Mouse (Mus musculus) cerebellum, postnatal 36 days (tissue): ENCODE measurements around the gene Eri3.
A peak's percentile ranks its signal among the peaks of the same experiment; 100 is the strongest.

Experiments
- DNase-seq, 2 experiments: peaks; one replicate each; pipeline ENCODE4 v3.0.0; 2021 to 2022; ENCODE audit warnings: mixed read lengths in 2 of 2

Gene Eri3

GRCm38 (mm10) chr4:117550140-117550851 lies at the start of gene Eri3:
TSS of gene Eri3 (plus strand) at chr4:117550365.
- DNase-seq = peak; percentile 97 to 98

DNA sequence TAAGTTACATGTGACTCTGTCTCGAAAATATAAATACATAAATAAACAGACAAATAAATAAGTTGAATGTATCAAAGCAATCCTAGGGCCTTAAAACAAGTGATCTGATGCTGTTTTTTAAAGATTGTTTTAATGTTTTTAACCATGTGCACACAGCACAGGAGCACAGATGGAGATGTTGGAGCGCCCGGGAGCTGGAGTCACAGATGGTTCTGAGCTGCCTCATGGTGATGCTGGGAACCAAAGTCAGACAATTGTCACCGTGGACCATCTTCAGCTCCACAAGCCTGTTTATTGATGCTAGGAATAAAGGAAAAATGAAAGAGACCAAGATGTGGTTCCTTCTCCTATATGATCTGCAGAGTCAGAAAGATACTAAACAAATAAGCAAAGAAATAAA lies 31.9 kb upstream of the Eri3 start:
- DNase-seq = no peak

GRCm38 (mm10) chr4:117521350-117521749 lies 28.8 kb upstream of the Eri3 start:
- DNase-seq = no peak

DNA sequence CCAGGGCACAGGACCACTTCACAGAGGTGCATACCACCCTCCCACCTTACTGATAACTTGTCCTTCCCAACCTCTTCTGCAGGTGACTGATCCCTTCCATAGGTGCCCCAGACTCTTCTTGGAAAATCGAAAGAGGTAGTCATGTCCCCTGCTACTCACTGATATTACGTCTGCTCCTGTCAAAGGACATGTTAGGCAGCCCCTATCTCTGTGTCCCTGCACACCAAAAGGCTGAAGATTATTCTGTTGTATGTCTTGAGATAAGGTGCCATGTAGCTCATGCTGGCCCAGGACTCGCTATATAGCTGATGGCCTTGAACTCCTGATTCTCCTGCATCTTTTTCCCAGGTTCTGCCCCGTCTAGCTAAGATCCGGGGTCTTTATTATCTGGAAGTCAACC lies 24.2 kb upstream of the Eri3 start:
- DNase-seq = no peak

GRCm38 (mm10) chr4:117527116-117527899 lies 22.9 kb upstream of the Eri3 start:
- DNase-seq = no peak

GRCm38 (mm10) chr4:117527952-117528351 lies 22.2 kb upstream of the Eri3 start:
- DNase-seq = peak; percentile 9 to 17

- no peak for DNase-seq
Measured at GRCm38 (mm10) chr4:117529843-117530242, 20.3 kb upstream of the Eri3 start.

DNA sequence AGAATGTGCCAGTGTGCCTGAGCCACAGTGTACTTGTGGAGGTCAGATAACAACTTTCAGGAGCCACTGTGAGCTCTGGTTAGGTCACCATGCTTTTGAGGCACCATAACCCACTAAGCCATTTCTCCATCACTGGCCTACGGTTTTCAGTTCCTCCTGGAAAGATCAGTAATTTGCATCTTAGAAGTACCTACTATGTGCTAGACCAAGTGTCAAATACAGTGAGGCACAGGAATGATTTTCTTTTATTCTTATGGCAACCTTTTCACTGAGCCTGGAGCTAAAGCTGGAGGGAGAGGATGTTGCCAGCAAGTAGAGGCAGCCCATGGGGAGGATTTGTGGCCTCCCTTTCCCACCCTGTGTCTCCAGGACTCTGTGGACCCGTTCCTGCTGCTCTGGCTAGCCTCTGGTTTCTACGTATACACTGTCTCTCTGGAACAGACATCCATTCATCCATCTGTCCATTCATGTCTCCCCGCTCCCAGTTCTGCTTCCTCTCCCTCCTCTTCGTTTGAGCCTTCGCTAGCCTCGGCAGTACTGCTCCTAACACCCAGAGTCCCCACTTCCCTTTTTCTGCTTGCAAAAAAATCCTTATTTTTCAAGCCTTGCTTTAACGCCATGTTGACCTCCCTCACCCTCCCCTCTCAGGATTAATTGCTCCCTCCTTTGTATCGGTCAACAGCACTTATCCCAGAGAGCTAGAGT lies 14.5 kb upstream of the Eri3 start:
- no peak for DNase-seq

DNA sequence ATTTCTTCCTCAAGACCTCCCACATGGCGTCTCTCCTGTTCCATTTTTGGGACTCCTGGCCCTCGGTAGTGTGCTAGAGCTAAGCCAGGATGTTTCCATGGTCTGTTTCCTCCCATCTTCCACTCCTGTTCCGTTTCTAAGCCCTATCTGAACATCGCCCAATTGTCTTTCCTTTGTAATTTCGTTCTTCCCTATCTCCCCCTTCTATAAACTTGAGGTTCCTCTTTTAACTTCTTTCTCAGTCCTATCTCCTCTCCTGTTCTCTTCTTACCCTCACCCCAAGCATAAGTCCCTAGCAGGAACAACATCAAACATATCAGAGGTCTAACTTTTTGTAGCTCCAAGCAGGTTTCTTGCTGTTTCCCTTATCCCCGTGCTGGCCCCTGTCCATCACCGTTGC lies 13.2 kb upstream of the Eri3 start:
- DNase-seq = no peak

- no peak for DNase-seq
Measured at GRCm38 (mm10) chr4:117539329-117539980, 10.7 kb upstream of the Eri3 start.

GRCm38 (mm10) chr4:117540571-117540970 lies 9.6 kb upstream of the Eri3 start:
- DNase-seq = no peak

DNA sequence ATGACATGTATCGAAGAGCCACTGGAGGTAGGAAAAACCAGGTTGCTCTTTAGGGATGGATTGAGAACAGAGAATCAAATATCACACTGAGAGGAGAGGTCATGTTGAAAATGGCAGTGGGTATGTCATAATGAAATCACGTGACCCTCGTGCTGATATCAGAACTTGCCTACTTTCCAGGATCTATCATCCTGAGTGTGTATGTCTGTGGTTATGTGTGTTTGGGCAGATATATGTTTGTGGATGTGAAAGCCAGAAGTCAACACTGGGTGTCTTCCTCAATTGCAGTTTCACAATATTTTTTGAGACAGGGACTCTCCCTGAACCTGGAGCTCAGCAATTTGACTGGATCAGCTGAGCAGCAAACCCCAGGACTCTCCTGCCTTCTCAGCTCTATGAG lies 4.7 kb upstream of the Eri3 start:
- no peak for DNase-seq

GRCm38 (mm10) chr4:117546616-117547015 lies 3.5 kb upstream of the Eri3 start:
- DNase-seq = no peak

DNA sequence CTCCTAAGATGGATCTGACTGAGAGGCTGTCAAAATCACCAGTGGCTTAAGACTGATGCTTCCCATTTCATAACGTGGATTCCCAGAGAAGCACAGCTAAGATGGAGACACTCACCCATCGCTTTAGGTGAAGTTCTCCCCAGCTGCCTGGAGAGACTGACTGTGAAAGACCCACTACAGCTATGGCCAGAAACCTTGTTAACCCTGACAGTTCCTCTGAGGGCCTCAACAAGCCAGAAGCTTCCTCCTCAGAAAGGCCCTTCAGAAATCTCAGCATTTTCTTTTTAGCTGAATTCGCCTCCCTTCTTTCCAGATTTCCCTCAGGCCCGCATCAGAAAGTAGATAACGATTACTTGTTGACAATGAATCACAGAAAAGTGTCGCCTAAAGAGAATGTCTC lies 589 bp upstream of the Eri3 start:
- DNase-seq = no peak

DNA sequence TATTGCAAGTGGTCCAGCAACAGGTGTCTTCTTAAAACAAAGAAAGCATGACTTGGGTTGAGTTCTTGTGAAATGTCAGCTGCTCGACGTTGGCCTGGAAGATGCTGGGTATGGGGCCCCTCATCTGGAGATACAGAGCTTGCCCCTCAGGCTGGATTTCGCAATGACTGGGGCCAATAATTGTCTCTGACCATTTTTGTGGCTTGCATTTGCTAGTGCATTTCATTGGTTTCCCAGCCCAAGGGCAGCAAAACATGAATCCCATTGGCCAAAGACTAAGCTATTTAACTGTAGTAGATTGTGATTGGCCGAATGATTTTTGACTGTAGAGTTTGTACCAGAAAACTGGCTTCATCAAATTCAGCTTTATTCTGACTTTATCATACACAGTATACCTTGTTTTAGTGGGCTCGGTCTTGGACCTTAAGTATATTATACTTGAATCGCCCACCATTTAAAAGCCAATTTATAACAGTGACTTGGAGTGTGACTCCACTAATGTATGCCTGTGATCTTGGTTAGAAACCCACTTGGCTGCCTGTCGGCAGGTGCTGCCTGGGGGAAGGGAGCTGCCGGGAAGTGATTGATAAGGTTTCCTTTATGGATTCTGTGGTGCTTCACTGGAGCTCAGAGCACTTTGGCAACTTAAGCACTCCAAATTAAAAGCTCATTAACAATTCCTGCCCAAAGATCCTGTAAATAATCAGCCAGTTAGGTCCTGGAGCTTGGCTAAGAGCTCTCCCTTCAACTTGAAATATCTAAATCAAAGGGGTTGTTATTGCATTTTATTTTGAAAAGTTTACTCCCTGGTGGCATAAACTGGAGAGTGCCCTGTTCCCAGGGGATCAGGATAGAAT lies 1.2 kb downstream of the Eri3 start:
- DNase-seq = no peak

DNA sequence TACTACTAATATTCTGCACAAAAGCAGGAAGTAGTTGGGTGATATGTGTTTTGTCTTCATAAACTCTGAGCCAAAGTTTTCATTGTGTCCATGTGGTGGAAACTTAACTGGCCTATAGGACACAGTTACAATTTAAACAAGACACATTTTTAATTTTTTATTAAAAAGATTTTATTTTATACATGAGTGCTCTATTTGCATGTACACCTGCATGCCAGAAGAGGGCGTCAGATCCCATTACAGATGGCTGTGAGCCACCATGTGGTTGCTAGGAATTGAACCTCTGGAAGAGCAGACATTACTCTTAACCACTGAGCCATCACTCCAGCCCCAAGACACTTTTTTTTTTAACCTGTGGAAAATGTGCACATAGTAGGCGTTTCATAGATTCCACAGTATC lies 5.3 kb downstream of the Eri3 start:
- no peak for DNase-seq

DNA sequence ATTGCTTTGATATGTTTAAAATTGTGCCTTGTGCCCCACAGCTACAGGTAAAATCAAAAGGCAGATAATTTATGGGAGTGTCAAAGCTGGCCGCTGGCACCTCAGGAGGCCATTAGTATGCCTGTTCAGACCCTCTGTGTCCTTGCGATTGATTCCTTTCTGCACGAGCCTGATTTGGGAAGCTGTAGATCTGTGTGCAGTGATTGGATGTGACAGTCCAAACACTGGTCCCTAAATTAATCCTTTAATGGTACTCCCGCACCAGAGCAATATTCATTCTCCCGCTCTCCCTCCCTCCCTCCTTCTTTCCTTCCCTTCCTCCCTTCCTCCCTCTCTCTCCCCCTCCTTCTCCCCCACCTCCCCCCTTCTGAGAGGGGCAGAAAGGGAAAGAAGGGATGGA lies 6.2 kb downstream of the Eri3 start:
- DNase-seq = no peak

DNA sequence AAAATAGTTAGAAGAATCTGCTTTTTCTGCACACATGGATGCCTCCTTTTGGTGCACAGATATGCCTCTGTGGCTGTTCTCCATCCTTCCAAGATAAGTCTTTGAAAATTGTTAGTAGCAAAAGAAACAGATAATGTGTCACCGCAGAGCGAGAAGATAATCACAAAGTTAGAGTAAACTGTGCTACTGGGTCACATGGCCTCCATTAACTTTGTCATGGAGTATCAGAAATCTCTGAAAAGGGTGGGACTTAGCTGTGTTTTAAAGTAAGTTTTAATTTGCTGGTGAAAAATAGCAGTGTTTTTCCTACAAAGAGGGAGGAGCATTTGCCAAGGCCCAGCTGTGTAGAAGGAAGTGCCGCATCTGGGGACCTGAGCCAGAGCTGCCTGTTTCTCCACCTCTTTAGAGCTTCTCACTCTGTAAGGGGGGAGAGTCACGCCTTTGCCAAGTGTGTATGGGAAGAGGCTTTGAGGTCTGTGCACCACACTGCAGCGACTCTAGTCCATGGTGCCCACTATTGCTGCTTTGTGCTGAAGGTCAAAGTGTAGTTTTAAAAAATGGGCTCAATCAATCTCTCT lies 7.0 kb downstream of the Eri3 start:
- DNase-seq = no peak

- no peak for DNase-seq
Measured at GRCm38 (mm10) chr4:117563967-117564366, 13.8 kb downstream of the Eri3 start.

DNA sequence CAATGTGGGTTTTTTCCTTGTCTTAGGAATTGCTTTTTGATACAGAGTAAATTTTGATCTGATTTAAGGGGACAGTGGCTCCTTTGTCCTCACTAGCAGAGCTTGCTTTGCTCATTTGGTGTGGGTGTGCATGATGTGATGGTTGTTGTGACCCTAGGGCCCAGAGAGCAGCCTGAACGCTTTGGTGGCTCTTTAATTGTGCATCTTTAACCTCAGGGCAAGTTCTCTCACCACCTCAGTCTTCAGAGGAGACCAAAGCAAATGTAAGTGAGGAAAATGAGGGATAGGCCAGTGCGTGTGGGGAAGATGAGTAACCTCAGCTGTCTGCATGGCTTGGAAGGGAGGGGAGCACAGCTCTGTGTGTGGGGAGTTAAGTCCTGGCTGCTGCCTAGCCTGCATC lies 18.7 kb downstream of the Eri3 start:
- DNase-seq = no peak

DNA sequence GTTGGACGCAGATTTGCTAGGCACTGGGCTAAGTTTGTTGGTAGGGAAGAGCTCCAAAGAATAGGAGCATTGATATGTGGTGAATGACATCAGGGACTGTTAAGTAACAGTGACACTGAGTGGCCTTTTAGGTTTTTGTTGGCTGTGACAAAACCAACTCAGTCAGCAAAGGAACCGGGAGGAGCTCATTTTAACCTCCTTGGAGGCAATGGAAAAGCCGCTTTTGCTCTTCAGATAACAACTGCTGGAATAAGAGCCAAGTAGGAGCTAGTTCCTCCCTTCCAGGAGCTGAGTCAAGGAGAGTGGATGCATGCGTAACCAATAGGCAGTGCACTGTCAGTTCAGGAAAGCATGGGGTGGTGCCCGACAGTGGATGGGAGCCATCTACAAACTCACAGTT lies 20.8 kb downstream of the Eri3 start:
- DNase-seq = no peak

GRCm38 (mm10) chr4:117577579-117577978 lies 27.4 kb downstream of the Eri3 start:
- DNase-seq = no peak
